ENCODE assay signal across 8 mouse cellular contexts in genomic region chr12:91588176-91588669, GRCm38 (mm10). TPM values are rescaled to one million over a fixed set of nuclear protein-coding genes. Genes with fewer than 3 reads are reported as not detected.
A peak's percentile ranks its signal among the peaks of the same experiment; 100 is the strongest.
DNase-seq lines count a peak whose midpoint lies in the region; ATAC-seq lines count a peak whose summit lies in the region.

No protein-coding gene starts in this region.

- H3K36me3 ChIP-seq in forebrain, embryonic 10.5 days (replicated peaks): peaks cover 34% of the 10 kb centered on the region
- H3K36me3 ChIP-seq in heart, embryonic 16.5 days (ENCODE audit: control insufficient read depth, insufficient read depth): peaks cover 8% of the 10 kb centered on the region; the same call in 1 of the 2 replicates
- peaks cover 27% of the 10 kb centered on the region for H3K36me3 ChIP-seq in liver, embryonic 15.5 days (replicated peaks)
- peaks cover 14% of the 10 kb centered on the region for H3K36me3 ChIP-seq in neural tube, embryonic 12.5 days

- H3K4me3 ChIP-seq in forebrain, embryonic 10.5 days: peak overlapping the region; percentile 89
- H3K4me3 ChIP-seq in heart, embryonic 16.5 days (ENCODE audit: low read length): peak overlapping the region; percentile 85
- peak overlapping the region; percentile 91 for H3K4me3 ChIP-seq in liver, embryonic 15.5 days (replicated peaks)
- peak overlapping the region; percentile 97 for H3K4me3 ChIP-seq in neural tube, embryonic 12.5 days

- peak; percentile 75 for DNase-seq in c-Kit-negative CD71-positive TER-119-positive erythroid progenitor cells, embryonic 14.5 days (ENCODE audit: low read depth, low spot score)
- peak; percentile 89 for DNase-seq in forebrain, embryonic 10.5 days (ENCODE audit: extremely low spot score, low spot score)
- peak; percentile 91 to 94 for DNase-seq in kidney, postnatal 36 days
- peak; percentile 89 for DNase-seq in telencephalon, adult 2 months (ENCODE audit: low read depth, low spot score)

- H3K4me1 ChIP-seq in forebrain, embryonic 10.5 days: peaks cover 40% of the 10 kb centered on the region
- peaks cover 28% of the 10 kb centered on the region for H3K4me1 ChIP-seq in heart, embryonic 16.5 days (ENCODE audit: control insufficient read depth, insufficient read depth, low read length)
- peaks cover 30% of the 10 kb centered on the region for H3K4me1 ChIP-seq in liver, embryonic 15.5 days (replicated peaks)
- peaks cover 19% of the 10 kb centered on the region; the same call in 1 of the 2 replicates for H3K4me1 ChIP-seq in neural tube, embryonic 12.5 days

- no peaks in the 10 kb centered on the region for H3K27me3 ChIP-seq in forebrain, embryonic 10.5 days (ENCODE audit: poor library complexity, severe bottlenecking)
- no peaks in the 10 kb centered on the region for H3K27me3 ChIP-seq in heart, embryonic 16.5 days (ENCODE audit: control insufficient read depth, insufficient read depth, low read length)
- H3K27me3 ChIP-seq in liver, embryonic 15.5 days: no peaks in the 10 kb centered on the region
- no peaks in the 10 kb centered on the region for H3K27me3 ChIP-seq in neural tube, embryonic 12.5 days (replicated peaks)

- H3K4me2 ChIP-seq in heart, embryonic 16.5 days (ENCODE audit: low read depth, low read length): peak overlapping the region; percentile 69
- peak overlapping the region; percentile 78 for H3K4me2 ChIP-seq in liver, embryonic 15.5 days
- H3K4me2 ChIP-seq in neural tube, embryonic 12.5 days (replicated peaks): peak overlapping the region; percentile 55

- peak overlapping the region; percentile 100 for H3K27ac ChIP-seq in forebrain, embryonic 10.5 days
- peak overlapping the region; percentile 100 for H3K27ac ChIP-seq in heart, embryonic 16.5 days (ENCODE audit: low read length)
- peak overlapping the region; percentile 99 for H3K27ac ChIP-seq in liver, embryonic 15.5 days (replicated peaks)
- peak overlapping the region; percentile 43 for H3K27ac ChIP-seq in neural tube, embryonic 12.5 days

- peaks cover 3% of the 10 kb centered on the region; the same call in 1 of the 2 replicates for H3K9me3 ChIP-seq in forebrain, embryonic 10.5 days
- no peaks in the 10 kb centered on the region; the same call in 1 of the 2 replicates for H3K9me3 ChIP-seq in heart, embryonic 16.5 days (replicated peaks; ENCODE audit: control insufficient read depth, low read length)
- H3K9me3 ChIP-seq in liver, embryonic 15.5 days (replicated peaks): no peaks in the 10 kb centered on the region
- no peaks in the 10 kb centered on the region for H3K9me3 ChIP-seq in neural tube, embryonic 12.5 days

- peak overlapping the region; percentile 99 for H3K9ac ChIP-seq in heart, embryonic 16.5 days (ENCODE audit: low read length)
- H3K9ac ChIP-seq in liver, embryonic 15.5 days: peak overlapping the region; percentile 99
- peak overlapping the region; percentile 100 for H3K9ac ChIP-seq in neural tube, embryonic 12.5 days

- peak; percentile 74 for ATAC-seq in CD4-positive, CD25-positive, alpha-beta regulatory T cell, adult 4 months
- peak; percentile 87 for ATAC-seq in heart, embryonic 16.5 days (replicated peaks; ENCODE audit: extremely low read depth, insufficient read depth, low FRiP score)
- ATAC-seq in liver, embryonic 15.5 days (ENCODE audit: insufficient read depth): peak; percentile 60
- peak; percentile 88 for ATAC-seq in neural tube, embryonic 12.5 days (ENCODE audit: low FRiP score, low read depth)

- WGBS in forebrain, embryonic 10.5 days: under 1% methylated on average over 32 of the region's 32 CpGs
- under 1% methylated on average over 32 of the region's 32 CpGs for WGBS in heart, embryonic 16.5 days
- WGBS in liver, embryonic 15.5 days (ENCODE audit: insufficient replicate concordance): under 1% methylated on average over 32 of the region's 32 CpGs
- 0% methylated on average over 32 of the region's 32 CpGs for WGBS in neural tube, embryonic 12.5 days

RNA-seq across cellular contexts. Expression of gene Gtf2a1, which starts 2.1 kb away (rescaled TPM):
- polyA plus RNA-seq in CD4-positive, CD25-positive, alpha-beta regulatory T cell, adult 4 months (2017; shearing (Covaris generic)): 10 to 100 TPM; 76.9 to 95.8 TPM
- 67.1 and 68.5 TPM in 2 replicates for polyA plus RNA-seq in forebrain, embryonic 10.5 days (2016; fragmentation: Nextera tagmentation; extraction: Ambion mirVana)
- polyA plus RNA-seq in heart, embryonic 16.5 days (2015; fragmentation: Nextera tagmentation; extraction: Ambion mirVana): 27.9 and 28.9 TPM in 2 replicates
- 15.3 and 16.1 TPM in 2 replicates for polyA plus RNA-seq in liver, embryonic 15.5 days (2015; fragmentation: Nextera tagmentation; extraction: Ambion mirVana)
- polyA plus RNA-seq in neural tube, embryonic 12.5 days (2016; fragmentation: Nextera tagmentation; extraction: Ambion mirVana): 68.7 and 81.6 TPM in 2 replicates

Comparison
In these comparisons a context has a peak if more than half of its experiments do, and no peak if none do; other contexts are left out.
1. Peak in every context shown above with its lines: DNase-seq, ATAC-seq, H3K4me3 ChIP-seq and H3K27ac ChIP-seq.
2. H3K27ac ChIP-seq: peak in every context shown above with its lines; median percentile 100 in forebrain, embryonic 10.5 days; 100 in heart, embryonic 16.5 days; 99 in liver, embryonic 15.5 days; 43 in neural tube, embryonic 12.5 days.